Mouse (Mus musculus): ENCODE results near the gene Gm3336. TPM values are rescaled to one million over a fixed set of nuclear protein-coding genes. Genes with fewer than 3 reads are reported as not detected.

Gene Gm3336
- polyA plus RNA-seq, 1 experiment from 2014 or later: 0.47 TPM

GRCm38 (mm10) chr8:70737705-70738104 lies 19.4 kb downstream of the Gm3336 start:
- ATAC-seq (ENCODE audit: low read depth): no peak
- no peaks in the 10 kb centered on the region for H3K36me3 ChIP-seq (ENCODE audit: control insufficient read depth, insufficient read depth)
- no peak overlapping the region for H3K4me3 ChIP-seq (ENCODE audit: low read depth, low read length)
- no peak overlapping the region for H3K9ac ChIP-seq (ENCODE audit: low read depth, low read length)
- H3K4me2 ChIP-seq (ENCODE audit: low read depth, low read length): no peak overlapping the region
- no peak overlapping the region for H3K27ac ChIP-seq (ENCODE audit: low read length)
- peaks cover 15% of the 10 kb centered on the region for H3K27me3 ChIP-seq (ENCODE audit: control insufficient read depth, insufficient read depth, low read depth, low read length)
- 48% methylated on average over 5 of the region's 5 CpGs for WGBS (ENCODE audit: insufficient replicate concordance)
- H3K9me3 ChIP-seq (replicated peaks; ENCODE audit: control insufficient read depth, low read length): no peaks in the 10 kb centered on the region
- no peaks in the 10 kb centered on the region for H3K4me1 ChIP-seq (ENCODE audit: control insufficient read depth, low read depth, low read length)

DNA sequence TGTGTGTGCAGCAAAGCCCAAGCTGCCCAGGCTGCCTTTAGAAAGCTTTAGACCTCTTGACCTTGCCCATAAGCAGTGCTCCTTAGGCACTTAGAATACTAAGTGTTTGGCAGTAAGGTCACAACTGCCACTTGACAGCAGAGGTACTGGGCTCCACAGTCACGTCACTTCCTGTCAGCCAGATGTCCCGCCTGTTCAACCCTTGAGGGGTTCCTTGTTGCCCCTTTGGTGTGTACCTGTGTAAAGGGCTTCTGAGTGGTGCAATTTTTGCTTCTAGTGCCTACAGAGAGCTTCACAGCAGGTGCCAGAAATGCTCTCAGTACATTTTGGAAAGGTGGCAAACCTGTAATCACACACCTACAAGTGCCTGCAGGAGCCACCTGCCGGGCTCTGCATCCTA lies 19.9 kb downstream of the Gm3336 start:
- no peak overlapping the region for H3K4me3 ChIP-seq (ENCODE audit: low read depth, low read length)
- H3K9ac ChIP-seq (ENCODE audit: low read depth, low read length): no peak overlapping the region
- H3K9me3 ChIP-seq (replicated peaks; ENCODE audit: control insufficient read depth, low read length): no peaks in the 10 kb centered on the region
- H3K27ac ChIP-seq (ENCODE audit: low read length): no peak overlapping the region
- H3K4me1 ChIP-seq (ENCODE audit: control insufficient read depth, low read depth, low read length): peaks cover under 1% of the 10 kb centered on the region; the same call in 1 of the 2 replicates
- WGBS (ENCODE audit: insufficient replicate concordance): 34% methylated on average over 3 of the region's 3 CpGs
- peaks cover 20% of the 10 kb centered on the region for H3K27me3 ChIP-seq (ENCODE audit: control insufficient read depth, insufficient read depth, low read depth, low read length)
- ATAC-seq (ENCODE audit: low read depth): no peak
- no peaks in the 10 kb centered on the region for H3K36me3 ChIP-seq (ENCODE audit: control insufficient read depth, insufficient read depth)
- H3K4me2 ChIP-seq (ENCODE audit: low read depth, low read length): no peak overlapping the region

GRCm38 (mm10) chr8:70741661-70742060 lies 23.3 kb downstream of the Gm3336 start:
- no peaks in the 10 kb centered on the region for H3K36me3 ChIP-seq (ENCODE audit: control insufficient read depth, insufficient read depth)
- no peak overlapping the region for H3K4me2 ChIP-seq (ENCODE audit: low read depth, low read length)
- peaks cover 5% of the 10 kb centered on the region; the same call in 1 of the 2 replicates for H3K4me1 ChIP-seq (ENCODE audit: control insufficient read depth, low read depth, low read length)
- H3K4me3 ChIP-seq (ENCODE audit: low read depth, low read length): no peak overlapping the region
- WGBS (ENCODE audit: insufficient replicate concordance): 51% methylated on average over 5 of the region's 5 CpGs
- no peak overlapping the region for H3K9ac ChIP-seq (ENCODE audit: low read depth, low read length)
- H3K9me3 ChIP-seq (replicated peaks; ENCODE audit: control insufficient read depth, low read length): no peaks in the 10 kb centered on the region
- peaks cover 53% of the 10 kb centered on the region for H3K27me3 ChIP-seq (ENCODE audit: control insufficient read depth, insufficient read depth, low read depth, low read length)
- no peak overlapping the region for H3K27ac ChIP-seq (ENCODE audit: low read length)
- ATAC-seq (ENCODE audit: low read depth): no peak

GRCm38 (mm10) chr8:70742176-70742575 lies 23.8 kb downstream of the Gm3336 start:
- ATAC-seq (ENCODE audit: low read depth): no peak
- Histone ChIP-seq H3K27me3 (ENCODE audit: control insufficient read depth, insufficient read depth, low read depth, low read length) (peaks cover 58% of the 10 kb centered on the region), H3K27ac (ENCODE audit: low read length) (no peak overlapping the region), H3K36me3 (ENCODE audit: control insufficient read depth, insufficient read depth) (no peaks in the 10 kb centered on the region), H3K4me1 (ENCODE audit: control insufficient read depth, low read depth, low read length) (peaks cover 5% of the 10 kb centered on the region; the same call in 1 of the 2 replicates), H3K4me2 (ENCODE audit: low read depth, low read length) (no peak overlapping the region), H3K4me3 (ENCODE audit: low read depth, low read length) (no peak overlapping the region), H3K9ac (ENCODE audit: low read depth, low read length) (no peak overlapping the region), H3K9me3 (replicated peaks; ENCODE audit: control insufficient read depth, low read length) (no peaks in the 10 kb centered on the region)
- WGBS (ENCODE audit: insufficient replicate concordance): 56% methylated on average over 11 of the region's 11 CpGs

- Histone ChIP-seq H3K27ac (ENCODE audit: low read length) (no peak overlapping the region), H3K36me3 (ENCODE audit: control insufficient read depth, insufficient read depth) (no peaks in the 10 kb centered on the region), H3K27me3 (ENCODE audit: control insufficient read depth, insufficient read depth, low read depth, low read length) (peaks cover 62% of the 10 kb centered on the region), H3K4me2 (ENCODE audit: low read depth, low read length) (peak overlapping the region; percentile 54; the same call in 1 of the 2 replicates), H3K4me3 (ENCODE audit: low read depth, low read length) (no peak overlapping the region; the same call in 1 of the 2 replicates), H3K9me3 (replicated peaks; ENCODE audit: control insufficient read depth, low read length) (no peaks in the 10 kb centered on the region), H3K9ac (ENCODE audit: low read depth, low read length) (no peak overlapping the region), H3K4me1 (ENCODE audit: control insufficient read depth, low read depth, low read length) (peaks cover 5% of the 10 kb centered on the region; the same call in 1 of the 2 replicates)
- ATAC-seq (ENCODE audit: low read depth): no peak
- 3% methylated on average over 38 of the region's 38 CpGs for WGBS (ENCODE audit: insufficient replicate concordance)
These were observed 24.8 kb downstream of the Gm3336 start for GRCm38 (mm10) chr8:70742981-70743655.

DNA sequence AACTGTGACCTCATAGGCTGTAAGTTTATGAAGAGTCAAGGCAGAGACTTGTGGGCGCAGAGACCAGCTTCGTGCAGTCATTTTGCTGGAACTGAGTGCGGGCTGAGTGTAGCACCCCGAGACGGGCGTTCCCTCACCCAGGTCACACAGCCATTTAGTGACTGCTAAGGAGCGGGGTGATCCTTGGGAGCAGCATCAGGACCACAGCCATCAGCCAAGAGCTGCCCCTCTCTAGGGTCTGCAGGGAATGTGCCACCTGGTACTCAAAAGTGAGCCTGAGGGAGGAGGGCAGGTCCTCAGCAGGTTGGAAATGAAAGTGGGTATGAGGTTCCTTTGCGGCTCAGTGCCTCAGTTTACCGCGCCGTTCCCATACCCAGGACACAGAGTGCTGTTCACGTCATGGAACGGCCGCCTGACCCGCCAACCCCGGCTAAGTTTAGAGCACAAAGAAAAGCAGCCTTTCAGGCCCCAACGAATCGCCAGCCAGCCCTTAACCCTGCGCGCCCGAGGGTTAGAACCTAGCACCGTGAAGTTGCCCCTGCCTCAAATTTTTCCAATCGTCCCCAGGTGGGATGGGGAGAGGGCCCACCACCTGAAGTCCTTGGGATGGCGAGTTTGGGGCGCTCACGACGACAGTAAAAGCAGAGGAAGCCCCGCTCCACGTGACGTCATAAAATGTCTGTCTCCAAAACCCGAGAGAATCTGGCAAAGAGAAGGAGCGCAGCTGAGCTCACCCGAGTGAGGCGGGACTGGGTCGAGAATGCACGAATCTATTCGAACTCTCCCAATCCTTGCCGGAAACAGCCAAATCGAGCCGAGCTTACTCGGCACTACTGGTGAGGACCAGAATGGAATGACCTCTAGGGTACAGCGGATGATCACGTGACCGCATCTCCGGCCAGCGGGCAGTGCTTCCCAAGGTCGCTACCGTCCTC lies 25.6 kb downstream of the Gm3336 start:
- no peaks in the 10 kb centered on the region for H3K9me3 ChIP-seq (replicated peaks; ENCODE audit: control insufficient read depth, low read length)
- peaks cover 62% of the 10 kb centered on the region for H3K27me3 ChIP-seq (ENCODE audit: control insufficient read depth, insufficient read depth, low read depth, low read length)
- peak overlapping the region; percentile 42 for H3K4me3 ChIP-seq (ENCODE audit: low read depth, low read length)
- 0 out of 2 replicates have a peak overlapping the region, but pooled peaks have one; percentile 6 for H3K9ac ChIP-seq (ENCODE audit: low read depth, low read length)
- peak overlapping the region; percentile 54 for H3K4me2 ChIP-seq (ENCODE audit: low read depth, low read length)
- WGBS (ENCODE audit: insufficient replicate concordance): 6% methylated on average over 48 of the region's 48 CpGs
- peak; percentile 48 for ATAC-seq (ENCODE audit: low read depth)
- no peaks in the 10 kb centered on the region for H3K36me3 ChIP-seq (ENCODE audit: control insufficient read depth, insufficient read depth)
- H3K4me1 ChIP-seq (ENCODE audit: control insufficient read depth, low read depth, low read length): peaks cover 5% of the 10 kb centered on the region; the same call in 1 of the 2 replicates
- no peak overlapping the region for H3K27ac ChIP-seq (ENCODE audit: low read length)

DNA sequence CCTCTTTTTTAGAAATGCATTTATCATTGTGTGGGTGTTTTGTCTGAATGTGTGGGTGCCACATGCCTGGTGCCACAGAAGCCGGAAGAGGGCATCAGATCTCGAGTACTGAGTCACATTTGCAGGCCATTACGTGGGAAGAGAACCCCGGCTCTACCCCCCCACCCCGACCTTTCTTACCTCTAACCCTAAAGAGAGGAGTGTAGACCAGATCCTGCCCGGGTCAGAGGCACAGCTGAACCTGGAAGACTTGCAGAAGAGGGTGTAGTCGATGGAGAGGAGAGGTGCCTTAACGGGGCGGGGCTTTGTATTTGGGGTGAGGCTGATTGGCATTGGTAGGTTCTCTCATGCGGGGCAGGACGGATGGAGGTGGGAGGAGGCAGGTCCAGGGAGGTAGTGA lies 26.5 kb downstream of the Gm3336 start:
- Histone ChIP-seq H3K4me3 (ENCODE audit: low read depth, low read length) (no peak overlapping the region), H3K9me3 (replicated peaks; ENCODE audit: control insufficient read depth, low read length) (no peaks in the 10 kb centered on the region), H3K36me3 (ENCODE audit: control insufficient read depth, insufficient read depth) (no peaks in the 10 kb centered on the region), H3K9ac (ENCODE audit: low read depth, low read length) (no peak overlapping the region), H3K4me1 (ENCODE audit: control insufficient read depth, low read depth, low read length) (peaks cover 5% of the 10 kb centered on the region; the same call in 1 of the 2 replicates), H3K4me2 (ENCODE audit: low read depth, low read length) (no peak overlapping the region), H3K27me3 (ENCODE audit: control insufficient read depth, insufficient read depth, low read depth, low read length) (peaks cover 62% of the 10 kb centered on the region), H3K27ac (ENCODE audit: low read length) (no peak overlapping the region)
- WGBS (ENCODE audit: insufficient replicate concordance): 39% methylated on average over 11 of the region's 11 CpGs
- ATAC-seq (ENCODE audit: low read depth): no peak

- ATAC-seq (ENCODE audit: low read depth): no peak
- peaks cover 5% of the 10 kb centered on the region; the same call in 1 of the 2 replicates for H3K4me1 ChIP-seq (ENCODE audit: control insufficient read depth, low read depth, low read length)
These were observed 27.4 kb downstream of the Gm3336 start for GRCm38 (mm10) chr8:70745691-70746220.

More at GRCm38 (mm10) chr8:70745691-70746220, 27.4 kb downstream of the Gm3336 start:
- Histone ChIP-seq H3K4me2 (ENCODE audit: low read depth, low read length) (no peak overlapping the region), H3K9me3 (replicated peaks; ENCODE audit: control insufficient read depth, low read length) (no peaks in the 10 kb centered on the region), H3K27ac (ENCODE audit: low read length) (no peak overlapping the region), H3K36me3 (ENCODE audit: control insufficient read depth, insufficient read depth) (no peaks in the 10 kb centered on the region), H3K9ac (ENCODE audit: low read depth, low read length) (no peak overlapping the region), H3K27me3 (ENCODE audit: control insufficient read depth, insufficient read depth, low read depth, low read length) (peaks cover 62% of the 10 kb centered on the region), H3K4me3 (ENCODE audit: low read depth, low read length) (no peak overlapping the region)
- 43% methylated on average over 19 of the region's 19 CpGs for WGBS (ENCODE audit: insufficient replicate concordance)
